28 mouse cellular contexts compared by ENCODE assay signal in the genomic region with DNA sequence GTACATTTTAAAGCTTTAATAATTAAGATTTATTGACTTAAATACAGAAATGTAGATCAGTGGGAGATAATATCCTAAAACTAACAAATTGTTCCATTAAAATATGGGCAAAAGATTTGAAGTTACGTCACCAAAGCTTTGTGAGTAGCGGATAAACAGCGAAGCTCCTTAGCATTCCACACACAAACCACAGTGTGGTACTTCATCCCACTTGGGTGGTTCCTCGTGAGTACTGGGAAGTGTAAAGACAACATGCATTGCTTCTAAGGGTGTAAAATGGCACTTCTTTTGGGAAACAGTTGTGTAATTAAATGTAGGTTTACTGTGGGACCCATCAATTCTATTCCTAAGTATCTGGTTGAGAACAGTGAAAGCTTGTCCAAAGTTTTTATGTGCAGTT.
"Had no signal": no experiment of that assay in that cellular context is flagged by ENCODE, and none has a peak within 500 bp of the region (broad histone marks: within the 10 kb centered on the region; RNA-seq: fewer than 3 reads in every experiment).

No protein-coding gene starts in this region.

- H3K27ac ChIP-seq: embryonic facial prominence, embryonic 10.5 days; embryonic facial prominence, embryonic 12.5 days; embryonic facial prominence, embryonic 13.5 days; embryonic facial prominence, embryonic 15.5 days; forebrain, embryonic 10.5 days; forebrain, embryonic 12.5 days; forebrain, embryonic 13.5 days; forebrain, embryonic 15.5 days; gastrocnemius, adult 2 months had no signal

- H3K4me1 ChIP-seq: embryonic facial prominence, embryonic 10.5 days; embryonic facial prominence, embryonic 12.5 days; embryonic facial prominence, embryonic 13.5 days; embryonic facial prominence, embryonic 15.5 days; forebrain, embryonic 10.5 days; forebrain, embryonic 12.5 days had no signal

- H3K9me3 ChIP-seq: embryonic facial prominence, embryonic 10.5 days; embryonic facial prominence, embryonic 12.5 days; embryonic facial prominence, embryonic 13.5 days; embryonic facial prominence, embryonic 15.5 days; forebrain, embryonic 10.5 days; forebrain, embryonic 12.5 days; forebrain, embryonic 13.5 days; forebrain, embryonic 15.5 days had no signal

- H3K4me2 ChIP-seq: embryonic facial prominence, embryonic 12.5 days; embryonic facial prominence, embryonic 13.5 days; embryonic facial prominence, embryonic 15.5 days; forebrain, embryonic 12.5 days; forebrain, embryonic 13.5 days; forebrain, embryonic 15.5 days had no signal

- H3K9ac ChIP-seq: embryonic facial prominence, embryonic 12.5 days; embryonic facial prominence, embryonic 13.5 days; embryonic facial prominence, embryonic 15.5 days; forebrain, embryonic 12.5 days; forebrain, embryonic 13.5 days; forebrain, embryonic 15.5 days; forebrain, postnatal 0 days had no signal

- DNase-seq: cerebellum, adult 18-20 months; cerebellum, adult 2 months; cerebellum, adult 8-10 months; cerebellum, adult 9-10 months; cerebellum, adult 9-11 months; cerebellum, postnatal 10 days; cerebellum, postnatal 14 days; cerebellum, postnatal 25 days; cerebellum, postnatal 36 days; embryo, embryonic 11 days; forebrain, postnatal 0 days; gastrocnemius, adult 2 months; gastrocnemius, postnatal 10 days; gastrocnemius, postnatal 14 days; gastrocnemius, postnatal 25 days; gastrocnemius, postnatal 36 days; heart, adult 11 months had no signal

- ATAC-seq: forebrain, embryonic 13.5 days; forebrain, embryonic 14.5 days; forebrain, embryonic 15.5 days; forebrain, embryonic 16.5 days; forebrain, postnatal 0 days had no signal

- H3K4me3 ChIP-seq: embryonic facial prominence, embryonic 10.5 days; embryonic facial prominence, embryonic 12.5 days; embryonic facial prominence, embryonic 13.5 days; embryonic facial prominence, embryonic 15.5 days; erythroblast, embryonic 14.5 days; forebrain, embryonic 10.5 days; forebrain, embryonic 12.5 days; forebrain, embryonic 13.5 days; forebrain, embryonic 15.5 days; gastrocnemius, adult 2 months had no signal

- H3K27me3 ChIP-seq: embryonic facial prominence, embryonic 12.5 days; embryonic facial prominence, embryonic 13.5 days; embryonic facial prominence, embryonic 15.5 days; forebrain, embryonic 12.5 days; forebrain, embryonic 13.5 days; forebrain, embryonic 15.5 days had no signal
